Mouse (Mus musculus): ENCODE results near the gene 3110070M22Rik. TPM values are rescaled to one million over a fixed set of nuclear protein-coding genes. Genes with fewer than 3 reads are reported as not detected.

Gene 3110070M22Rik
- polyA plus RNA-seq, 1 experiment = 1.8 TPM

DNA sequence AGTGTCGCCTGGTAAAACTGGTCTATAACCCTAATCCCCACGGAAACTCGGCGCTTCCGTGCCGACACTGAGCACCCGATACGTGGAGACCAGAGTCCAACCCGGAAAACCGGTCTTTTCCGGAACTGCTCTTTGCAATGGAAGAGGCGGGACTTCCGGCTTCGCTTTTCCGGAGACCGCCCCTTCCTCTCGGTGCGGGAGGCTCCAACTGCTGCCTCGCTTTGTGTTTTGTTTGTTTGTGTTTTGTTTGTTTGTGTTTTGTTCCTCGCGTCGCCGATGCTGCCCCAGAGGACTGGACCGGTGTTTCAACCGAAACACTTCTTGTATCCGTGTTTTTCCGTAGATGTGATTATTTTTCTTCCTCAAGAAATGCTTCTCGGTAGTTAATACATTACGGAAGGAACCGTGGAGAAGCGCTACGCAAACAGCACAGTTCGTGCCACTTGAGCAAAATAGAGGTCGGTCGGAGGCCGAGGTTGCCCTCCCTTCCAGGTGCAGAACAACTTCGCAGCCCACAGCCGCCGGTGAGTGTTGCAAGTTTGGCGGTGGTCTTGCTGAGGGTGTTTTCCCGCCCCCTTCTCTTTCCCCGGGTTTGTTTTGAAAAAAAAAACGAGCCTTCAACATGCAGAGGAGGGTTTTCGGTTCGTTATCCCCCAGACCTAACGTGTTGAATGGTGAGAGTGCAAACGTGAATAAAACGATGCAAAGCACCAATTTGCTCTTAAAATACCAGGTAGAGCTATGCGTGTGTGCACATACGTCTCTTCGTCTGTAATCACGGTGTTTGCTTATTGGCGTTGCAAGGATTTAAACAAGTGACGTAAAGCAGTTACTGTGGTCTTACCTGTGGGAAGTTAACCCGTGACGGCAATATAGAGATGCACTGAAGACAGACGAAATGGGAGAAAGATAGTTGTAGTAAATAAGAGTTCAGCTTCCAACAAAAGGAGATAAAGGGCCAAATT is 25.3 kb downstream of the 3110070M22Rik start, which contains the start of gene 4833420G17Rik:
Gene 4833420G17Rik (plus strand): TSS at position 173 of the 965 bp plus-strand sequence.
- Histone ChIP-seq H3K9me3 (replicated peaks; ENCODE audit: control insufficient read depth, insufficient read depth, low read length, poor library complexity, severe bottlenecking) (no peaks in the 10 kb centered on the region), H3K4me1 (ENCODE audit: control insufficient read depth, insufficient read depth, low read length) (no peaks in the 10 kb centered on the region), H3K9ac (ENCODE audit: low read depth, poor library complexity, severe bottlenecking) (peak within 1 kb of the TSS; percentile 82), H3K36me3 (ENCODE audit: control insufficient read depth, insufficient read depth, low read length, poor library complexity, severe bottlenecking) (peaks cover 17% of the 10 kb centered on the region), H3K27me3 (ENCODE audit: control insufficient read depth, insufficient read depth, low read length, poor library complexity, severe bottlenecking) (no peaks in the 10 kb centered on the region), H3K4me3 (ENCODE audit: low read depth, low read length) (peak within 1 kb of the TSS; percentile 87), H3K27ac (ENCODE audit: insufficient read depth, low read length) (peak within 1 kb of the TSS; percentile 38)
- TF ChIP-seq POLR2A (IDR thresholded peaks at IDR 0.05; ENCODE audit: insufficient read depth, low read length) (peak; percentile 90), CTCF (IDR thresholded peaks at IDR 0.05; ENCODE audit: low read depth, low read length) (no peak), EP300 (IDR thresholded peaks at IDR 0.05; ENCODE audit: insufficient read depth, low read depth, low read length) (0 out of 2 replicates have a peak, but pooled peaks have one; percentile 4)

- Histone ChIP-seq H3K4me3 (ENCODE audit: low read depth, low read length) (peak overlapping the region; percentile 87), H3K9ac (ENCODE audit: low read depth, poor library complexity, severe bottlenecking) (peak overlapping the region; percentile 82), H3K9me3 (replicated peaks; ENCODE audit: control insufficient read depth, insufficient read depth, low read length, poor library complexity, severe bottlenecking) (no peaks in the 10 kb centered on the region), H3K27me3 (ENCODE audit: control insufficient read depth, insufficient read depth, low read length, poor library complexity, severe bottlenecking) (no peaks in the 10 kb centered on the region), H3K36me3 (ENCODE audit: control insufficient read depth, insufficient read depth, low read length, poor library complexity, severe bottlenecking) (peaks cover 14% of the 10 kb centered on the region), H3K27ac (ENCODE audit: insufficient read depth, low read length) (peak overlapping the region; percentile 38), H3K4me1 (ENCODE audit: control insufficient read depth, insufficient read depth, low read length) (no peaks in the 10 kb centered on the region)
- TF ChIP-seq EP300 (IDR thresholded peaks at IDR 0.05; ENCODE audit: insufficient read depth, low read depth, low read length) = no peak
- no peak for TF ChIP-seq POLR2A (IDR thresholded peaks at IDR 0.05; ENCODE audit: insufficient read depth, low read length)
- TF ChIP-seq CTCF (IDR thresholded peaks at IDR 0.05; ENCODE audit: low read depth, low read length) = no peak
Measured at GRCm38 (mm10) chr13:119461900-119462595, 26.1 kb downstream of the 3110070M22Rik start.

- H3K4me3 ChIP-seq (ENCODE audit: low read depth, low read length) = no peak overlapping the region
- H3K36me3 ChIP-seq (ENCODE audit: control insufficient read depth, insufficient read depth, low read length, poor library complexity, severe bottlenecking) = peaks cover 15% of the 10 kb centered on the region
- no peaks in the 10 kb centered on the region for H3K9me3 ChIP-seq (replicated peaks; ENCODE audit: control insufficient read depth, insufficient read depth, low read length, poor library complexity, severe bottlenecking)
- no peak overlapping the region for H3K9ac ChIP-seq (ENCODE audit: low read depth, poor library complexity, severe bottlenecking)
- TF ChIP-seq CTCF (IDR thresholded peaks at IDR 0.05; ENCODE audit: low read depth, low read length) (no peak), EP300 (IDR thresholded peaks at IDR 0.05; ENCODE audit: insufficient read depth, low read depth, low read length) (no peak), POLR2A (IDR thresholded peaks at IDR 0.05; ENCODE audit: insufficient read depth, low read length) (no peak)
- no peaks in the 10 kb centered on the region for H3K27me3 ChIP-seq (ENCODE audit: control insufficient read depth, insufficient read depth, low read length, poor library complexity, severe bottlenecking)
- H3K27ac ChIP-seq (ENCODE audit: insufficient read depth, low read length) = no peak overlapping the region
- H3K4me1 ChIP-seq (ENCODE audit: control insufficient read depth, insufficient read depth, low read length) = no peaks in the 10 kb centered on the region
Measured at GRCm38 (mm10) chr13:119456342-119456741, 31.8 kb downstream of the 3110070M22Rik start.

GRCm38 (mm10) chr13:119455082-119455481 is 33.1 kb downstream of the 3110070M22Rik start:
- Histone ChIP-seq H3K9me3 (replicated peaks; ENCODE audit: control insufficient read depth, insufficient read depth, low read length, poor library complexity, severe bottlenecking) (peaks cover 9% of the 10 kb centered on the region; the same call in 1 of the 2 replicates), H3K4me3 (ENCODE audit: low read depth, low read length) (no peak overlapping the region), H3K27me3 (ENCODE audit: control insufficient read depth, insufficient read depth, low read length, poor library complexity, severe bottlenecking) (no peaks in the 10 kb centered on the region), H3K9ac (ENCODE audit: low read depth, poor library complexity, severe bottlenecking) (no peak overlapping the region), H3K27ac (ENCODE audit: insufficient read depth, low read length) (no peak overlapping the region), H3K4me1 (ENCODE audit: control insufficient read depth, insufficient read depth, low read length) (no peaks in the 10 kb centered on the region), H3K36me3 (ENCODE audit: control insufficient read depth, insufficient read depth, low read length, poor library complexity, severe bottlenecking) (peaks cover 24% of the 10 kb centered on the region)
- no peak for TF ChIP-seq EP300 (IDR thresholded peaks at IDR 0.05; ENCODE audit: insufficient read depth, low read depth, low read length)
- TF ChIP-seq CTCF (IDR thresholded peaks at IDR 0.05; ENCODE audit: low read depth, low read length) = no peak
- no peak for TF ChIP-seq POLR2A (IDR thresholded peaks at IDR 0.05; ENCODE audit: insufficient read depth, low read length)

DNA sequence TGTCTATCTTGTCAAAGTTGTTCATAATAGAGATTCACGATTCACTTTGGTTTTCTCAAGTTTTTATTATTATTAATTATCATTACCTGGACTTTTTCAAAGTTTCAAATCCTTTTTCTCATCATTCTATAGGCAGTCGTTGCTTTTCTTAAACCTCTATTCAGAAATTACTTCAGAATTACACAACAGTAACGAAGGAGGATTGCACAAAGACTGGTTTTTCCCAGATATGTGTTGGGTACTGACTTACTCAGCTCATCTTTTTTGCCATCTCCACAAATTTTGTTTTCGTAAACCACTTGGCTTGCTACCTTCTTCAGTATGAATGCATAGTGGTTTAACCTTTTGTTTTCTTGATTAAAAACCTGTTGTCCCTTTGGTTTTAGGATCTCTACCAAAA is 34.6 kb downstream of the 3110070M22Rik start:
- TF ChIP-seq POLR2A (IDR thresholded peaks at IDR 0.05; ENCODE audit: insufficient read depth, low read length) (no peak), CTCF (IDR thresholded peaks at IDR 0.05; ENCODE audit: low read depth, low read length) (no peak), EP300 (IDR thresholded peaks at IDR 0.05; ENCODE audit: insufficient read depth, low read depth, low read length) (no peak)
- no peaks in the 10 kb centered on the region for H3K4me1 ChIP-seq (ENCODE audit: control insufficient read depth, insufficient read depth, low read length)
- peaks cover 10% of the 10 kb centered on the region; the same call in 1 of the 2 replicates for H3K9me3 ChIP-seq (replicated peaks; ENCODE audit: control insufficient read depth, insufficient read depth, low read length, poor library complexity, severe bottlenecking)
- no peaks in the 10 kb centered on the region for H3K27me3 ChIP-seq (ENCODE audit: control insufficient read depth, insufficient read depth, low read length, poor library complexity, severe bottlenecking)
- H3K27ac ChIP-seq (ENCODE audit: insufficient read depth, low read length) = no peak overlapping the region
- no peak overlapping the region for H3K9ac ChIP-seq (ENCODE audit: low read depth, poor library complexity, severe bottlenecking)
- peaks cover 26% of the 10 kb centered on the region for H3K36me3 ChIP-seq (ENCODE audit: control insufficient read depth, insufficient read depth, low read length, poor library complexity, severe bottlenecking)
- no peak overlapping the region for H3K4me3 ChIP-seq (ENCODE audit: low read depth, low read length)
